Mouse (Mus musculus) fat pad, adult 2 months (tissue): Measurements from ENCODE around the gene Epp13.
"Not testable (repeated sequence)": the region's sequence is repeated elsewhere in the genome, so short reads cannot be mapped to it uniquely, and the experiment has no call there.

Experiments used
- DNase-seq: peaks from one replicate; pipeline ENCODE4 v3.0.0-alpha.2; 2011; ENCODE audit warnings: low read depth, low spot score; ENCODE audit errors: extremely low read depth

Epp13 gene

DNA sequence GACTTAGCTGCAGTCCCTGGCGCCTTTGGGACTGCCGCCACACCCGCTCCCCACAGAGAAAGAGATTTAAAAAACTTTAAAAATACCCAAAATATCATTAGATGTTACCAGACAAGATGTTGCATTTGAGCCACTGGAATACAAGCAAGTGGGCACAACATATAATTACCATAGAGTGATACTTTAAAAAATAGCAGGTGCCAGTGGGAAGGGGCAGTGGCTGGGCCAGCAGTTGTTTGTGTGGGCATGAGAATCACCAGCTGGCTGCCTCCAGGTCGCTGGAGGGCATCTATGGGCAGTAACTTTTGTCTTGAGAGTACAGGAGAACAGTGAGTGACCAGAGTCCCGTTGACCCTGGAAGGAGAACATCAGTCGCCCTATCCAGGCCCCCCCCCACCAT is at the start of gene Epp13:
Epp13 (plus strand) TSS at position 301 of the 400 bp plus-strand sequence.
- DNase-seq = no peak

DNA sequence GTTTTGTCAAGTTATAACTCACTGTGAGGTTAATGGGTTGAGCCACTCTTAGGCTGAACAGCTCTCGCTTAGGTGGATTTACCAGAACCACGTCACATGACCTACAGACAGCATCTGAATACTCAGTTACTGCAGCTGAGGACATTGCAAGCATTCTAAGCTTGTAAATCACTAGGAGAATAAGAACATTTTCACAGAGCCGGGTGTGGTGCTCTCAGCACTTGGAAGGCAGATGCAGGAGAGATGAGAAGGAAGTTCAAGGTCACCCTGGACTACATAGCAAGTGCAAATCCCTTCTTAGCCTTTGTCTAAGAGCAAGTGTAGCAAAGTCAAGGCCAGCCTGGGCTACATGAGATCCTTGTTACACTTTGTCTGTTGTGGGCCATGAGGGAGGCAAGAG is 48.3 kb upstream of the Epp13 start:
- DNase-seq = no peak

GRCm38 (mm10) chr7:6213144-6213543 is 39.4 kb upstream of the Epp13 start:
- no peak for DNase-seq

DNA sequence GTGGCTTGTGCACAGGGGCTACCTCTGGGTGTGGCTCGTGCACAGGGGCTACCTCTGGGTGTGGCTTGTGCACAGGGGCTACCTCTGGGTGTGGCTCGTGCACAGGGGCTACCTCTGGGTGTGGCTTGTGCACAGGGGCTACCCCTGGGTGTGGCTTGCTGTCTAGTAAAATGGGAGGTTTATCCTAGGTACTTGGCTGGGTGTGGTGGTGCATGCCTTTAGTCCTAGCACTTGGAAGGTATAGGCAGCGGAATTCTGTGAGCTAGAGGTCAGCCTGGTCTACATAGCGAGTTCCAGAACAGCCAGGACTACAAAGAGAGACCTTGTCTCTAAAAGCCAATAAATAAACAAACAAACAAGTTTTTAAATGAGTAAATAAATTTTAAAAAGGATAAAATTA is 37.8 kb upstream of the Epp13 start:
- not testable (repeated sequence) for DNase-seq

GRCm38 (mm10) chr7:6220147-6220546 is 32.4 kb upstream of the Epp13 start:
- DNase-seq = no peak

DNA sequence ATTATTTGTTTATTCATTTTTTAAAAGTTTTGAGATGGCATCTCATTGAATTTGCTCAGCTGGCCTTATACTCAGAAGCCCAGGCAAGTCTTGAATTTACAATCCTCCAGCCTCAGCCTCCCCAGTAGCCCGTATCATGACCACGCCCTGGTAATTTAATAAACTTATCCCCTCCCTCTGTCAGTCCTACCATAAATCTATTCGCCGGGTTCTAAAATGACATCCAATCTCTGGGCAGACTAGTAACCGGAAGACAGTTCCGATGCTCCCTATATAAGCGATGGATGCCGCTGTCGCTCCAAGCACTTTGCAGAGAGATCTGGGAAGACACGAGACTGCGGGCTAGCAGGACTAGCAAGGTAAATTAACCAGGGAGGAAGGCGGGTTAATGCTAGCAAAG is 30.5 kb upstream of the Epp13 start, which contains the start of gene Zscan5b:
Zscan5b (plus strand) TSS at position 301 of the 400 bp plus-strand sequence.
- DNase-seq = no peak

GRCm38 (mm10) chr7:6228491-6228890 is 24.0 kb upstream of the Epp13 start:
- not testable (repeated sequence) for DNase-seq

GRCm38 (mm10) chr7:6239787-6240186 is 12.7 kb upstream of the Epp13 start:
- DNase-seq = no peak

- DNase-seq = not testable (repeated sequence)
Observed at GRCm38 (mm10) chr7:6240841-6241425, 11.6 kb upstream of the Epp13 start.

DNA sequence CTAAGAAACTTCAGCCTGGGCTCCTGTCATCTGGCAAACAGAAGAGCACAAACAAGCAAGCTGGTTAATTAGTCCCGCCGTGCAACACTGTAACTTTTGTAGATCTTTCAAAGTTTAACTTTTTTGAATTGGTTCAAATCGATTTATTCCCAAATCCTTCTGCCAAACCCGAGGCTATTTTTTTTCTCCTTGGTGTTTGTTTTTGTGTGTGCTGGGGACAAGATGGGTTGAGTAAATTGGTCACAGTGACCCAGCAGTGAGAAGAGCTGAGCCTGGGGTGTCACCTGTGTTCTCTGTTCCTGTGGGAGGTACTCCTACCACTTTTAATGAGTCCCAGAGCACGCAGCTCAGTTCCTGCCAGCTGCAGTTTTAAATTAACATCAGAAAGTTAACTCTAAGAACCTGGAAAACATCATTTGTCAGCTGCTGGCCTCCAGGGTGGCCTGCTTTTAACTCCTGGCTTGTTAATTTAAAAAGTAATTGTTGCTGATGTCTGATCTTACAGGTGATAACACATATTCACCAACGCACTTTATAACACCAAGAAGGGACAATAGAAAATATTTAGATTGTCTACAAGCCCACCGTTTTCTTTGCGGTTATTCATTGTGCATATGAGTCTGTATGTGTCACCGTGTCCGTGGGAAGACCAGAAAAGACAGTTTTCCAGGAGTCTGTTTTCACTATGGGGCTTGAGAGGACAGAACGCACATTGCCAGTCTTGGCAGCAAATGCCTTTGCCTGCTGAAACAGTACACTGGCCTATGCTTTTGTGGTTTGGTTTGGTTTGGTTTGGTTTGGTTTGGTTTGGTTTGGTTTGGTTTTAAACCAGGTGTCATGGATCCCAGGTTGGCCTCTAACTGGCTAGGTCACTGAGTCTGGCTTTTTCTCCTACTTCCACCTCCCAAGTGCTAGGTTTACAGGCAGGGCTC is 7.9 kb upstream of the Epp13 start:
- DNase-seq = no peak

- no peak for DNase-seq
Observed at GRCm38 (mm10) chr7:6254451-6254850, 1.9 kb downstream of the Epp13 start.

DNA sequence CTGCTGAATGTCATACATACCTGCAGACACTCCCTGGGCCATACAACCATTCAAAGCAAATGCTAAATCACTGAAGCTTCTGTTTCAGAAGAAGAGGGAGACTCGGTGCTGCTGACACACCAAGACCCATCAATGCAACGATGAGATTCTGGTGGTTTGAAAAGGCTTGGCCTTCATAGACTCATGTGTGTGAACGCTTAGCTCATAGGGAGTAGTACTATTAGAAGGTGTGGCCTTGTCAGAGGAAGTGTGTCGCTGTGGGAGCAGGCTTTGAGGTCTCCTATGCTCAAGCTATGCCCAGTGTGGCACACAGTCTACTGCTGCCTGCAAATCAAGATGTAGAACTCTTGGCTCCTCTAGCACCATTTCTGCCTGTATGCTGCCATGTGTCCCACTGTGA is 4.9 kb downstream of the Epp13 start:
- DNase-seq = no peak

DNA sequence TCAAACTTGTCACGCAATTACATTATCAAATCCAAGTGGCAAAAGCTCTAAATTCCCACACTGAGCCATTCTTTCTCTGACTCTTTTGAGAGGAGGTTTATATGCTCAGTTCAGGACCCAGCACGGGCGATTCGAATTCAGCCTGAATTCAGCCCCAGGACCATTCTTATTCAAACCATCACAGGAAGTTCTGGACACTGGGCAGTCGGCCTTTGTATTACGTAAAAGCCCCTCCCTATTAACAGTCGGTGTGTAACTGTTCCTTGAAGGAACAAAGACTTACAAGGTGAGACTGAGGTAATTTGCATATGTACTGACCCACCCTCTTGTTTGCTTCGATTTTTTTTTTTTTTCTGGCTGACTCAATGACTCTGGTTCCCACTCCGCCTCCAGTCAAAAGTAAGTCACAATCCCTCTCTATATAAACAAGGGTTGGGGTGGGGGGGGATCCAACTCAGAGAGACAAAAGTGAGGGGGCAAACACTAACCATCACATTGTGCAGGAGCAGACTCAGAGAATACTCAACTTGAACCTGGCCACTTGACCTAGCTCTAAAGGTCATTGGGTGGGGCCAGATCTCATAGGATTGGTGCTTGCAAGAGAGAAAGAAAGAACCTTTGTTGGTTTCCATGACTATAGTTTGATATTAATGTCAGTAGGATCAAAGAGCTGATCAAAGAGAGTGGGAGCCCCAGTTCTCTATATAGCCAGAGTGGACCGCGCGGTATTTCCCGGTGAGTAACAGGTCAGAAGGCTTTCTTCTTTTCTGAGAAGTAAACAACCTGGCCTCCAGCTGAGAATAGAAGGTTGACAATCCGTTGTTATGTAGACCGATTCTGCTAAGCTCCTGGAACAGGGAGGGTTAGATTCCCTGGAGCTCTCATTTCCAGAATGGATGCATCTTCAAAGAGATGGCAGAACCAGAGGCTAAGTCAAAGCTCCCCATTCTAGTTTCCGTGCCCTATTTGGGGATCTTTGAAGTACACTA is 6.0 kb downstream of the Epp13 start:
- no peak for DNase-seq

DNA sequence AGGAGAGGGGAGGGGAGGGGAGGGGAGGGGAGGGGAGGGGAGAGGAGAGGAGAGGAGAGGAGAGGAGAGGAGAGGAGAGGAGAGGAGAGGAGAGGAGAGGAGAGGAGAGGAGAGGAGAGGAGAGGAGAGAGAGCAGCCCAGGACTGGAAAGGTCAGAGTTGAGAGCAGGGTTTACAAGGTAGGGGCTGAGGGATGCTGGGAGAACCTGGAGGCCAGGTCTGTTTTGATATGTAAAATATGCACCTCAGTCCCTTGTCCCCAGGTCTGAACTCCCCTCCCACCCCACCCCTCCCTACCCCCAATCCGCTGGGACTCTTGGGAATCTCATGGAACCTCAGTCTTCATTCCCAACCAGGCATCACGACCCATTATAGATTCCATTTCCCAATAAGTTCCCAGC is 7.5 kb downstream of the Epp13 start:
- not testable (repeated sequence) for DNase-seq

DNA sequence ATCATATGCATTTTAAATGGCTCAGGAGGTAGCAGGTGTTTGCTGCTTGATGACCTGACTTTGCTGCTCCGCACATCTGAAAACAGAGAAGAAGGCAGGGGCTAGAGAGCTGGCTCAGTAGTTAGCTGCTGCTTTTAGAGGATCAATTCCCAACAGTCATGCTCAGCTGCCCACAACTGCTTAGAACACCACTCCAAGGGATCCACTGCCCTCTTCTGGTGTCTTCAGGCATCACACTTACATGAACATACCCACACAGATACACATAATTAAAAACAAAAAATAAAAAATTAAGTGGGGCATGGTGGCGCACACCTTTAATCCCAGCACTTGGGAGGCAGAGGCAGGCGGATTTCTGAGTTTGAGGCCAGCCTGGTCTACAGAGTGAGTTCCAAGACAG is 9.6 kb downstream of the Epp13 start:
- no peak for DNase-seq

- DNase-seq = no peak
Observed at GRCm38 (mm10) chr7:6262984-6263383, 10.5 kb downstream of the Epp13 start.

DNA sequence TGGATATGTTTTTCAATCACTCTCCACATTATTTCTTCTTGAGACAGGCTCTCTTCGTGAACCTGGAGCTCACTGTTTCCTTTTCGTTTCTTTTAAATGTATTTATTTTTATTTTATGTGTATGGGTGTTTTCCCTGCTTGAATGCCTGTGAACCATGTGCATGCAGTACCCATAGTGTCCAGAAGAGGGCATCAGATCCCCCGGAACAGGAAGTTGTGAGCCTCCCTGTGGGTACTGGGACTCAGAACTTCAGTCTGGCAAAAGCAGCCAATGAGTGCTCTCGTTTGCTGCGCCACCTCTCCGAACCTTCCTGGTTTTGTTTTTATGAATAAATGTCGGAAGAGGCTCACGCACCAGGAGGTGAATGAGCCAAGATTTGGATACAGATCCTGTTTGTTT is 13.2 kb downstream of the Epp13 start:
- no peak for DNase-seq

- DNase-seq = no peak
Observed at GRCm38 (mm10) chr7:6277906-6278305, 25.4 kb downstream of the Epp13 start.

DNA sequence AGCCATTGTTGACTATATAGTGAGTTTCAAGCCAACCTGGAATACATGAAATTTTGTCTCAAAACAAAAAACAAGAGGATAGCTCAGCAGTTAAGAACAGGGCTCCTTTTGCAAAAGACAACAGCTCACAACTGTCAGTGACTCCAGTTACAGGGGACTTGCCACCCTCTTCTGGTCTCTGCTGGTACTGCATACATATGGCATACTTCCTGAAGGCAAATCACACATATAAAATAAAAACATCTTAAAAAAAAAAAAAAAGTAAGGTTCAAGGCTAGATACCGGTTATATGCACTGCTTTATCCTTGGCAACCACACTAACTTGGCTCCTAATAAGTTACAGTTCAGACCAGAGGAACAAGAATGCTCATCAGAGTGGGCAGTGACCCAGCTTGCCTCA is 30.2 kb downstream of the Epp13 start:
- peak; percentile 42 for DNase-seq

DNA sequence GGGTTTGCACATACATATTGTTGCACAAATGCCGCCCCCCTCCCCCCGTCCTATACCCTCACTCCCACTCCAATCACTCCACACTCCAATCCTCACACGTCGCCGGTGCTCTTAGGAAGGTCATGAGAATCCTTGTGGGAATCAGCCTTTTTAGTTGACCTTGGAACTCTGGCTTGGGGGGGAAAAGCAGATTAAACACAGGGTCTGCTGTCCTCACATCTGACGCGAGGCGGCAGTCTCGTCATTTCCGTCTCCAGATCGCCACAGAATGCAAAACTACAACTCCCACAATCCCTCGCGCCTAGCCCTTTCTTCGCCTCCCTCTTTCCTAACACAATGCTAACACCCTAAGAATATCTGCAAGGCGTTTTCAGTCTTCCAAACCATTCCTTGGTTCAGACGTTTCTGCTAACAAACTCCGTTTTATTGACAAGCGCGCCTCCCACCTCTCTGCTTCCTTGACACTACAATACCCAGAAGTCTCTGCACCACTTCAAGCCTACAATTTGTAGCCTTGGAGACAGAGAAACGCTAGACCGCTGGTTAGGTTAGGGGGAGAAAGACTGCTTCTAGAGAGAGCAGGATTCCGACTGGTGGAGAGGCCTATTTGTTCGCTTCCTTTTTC is 31.1 kb downstream of the Epp13 start:
- DNase-seq = no peak
